Mouse (Mus musculus): ENCODE results near the gene Bag6. TPM values are rescaled to one million over a fixed set of nuclear protein-coding genes. Genes with fewer than 3 reads are reported as not detected.
"Not testable (repeated sequence)": the region's sequence is repeated elsewhere in the genome, so short reads cannot be mapped to it uniquely, and the experiment has no call there.

Gene Bag6
- total and polyA plus RNA-seq, 2 experiments from 2014 or later = 37.7 to 188 TPM

- Histone ChIP-seq H3K36me3 (replicated peaks; ENCODE audit: control insufficient read depth, insufficient read depth, low read length) (peaks cover 42% of the 10 kb centered on the region), H3K27me3 (ENCODE audit: control insufficient read depth, insufficient read depth, low read length) (no peaks in the 10 kb centered on the region), H3K9me3 (replicated peaks; ENCODE audit: control insufficient read depth, low read length) (no peaks in the 10 kb centered on the region), H3K4me2 (ENCODE audit: low read depth, low read length) (peak overlapping the region; percentile 68), H3K27ac (ENCODE audit: low read depth) (peak overlapping the region; percentile 66), H3K4me3 (ENCODE audit: low read depth, low read length) (peak overlapping the region; percentile 73), H3K9ac (replicated peaks; ENCODE audit: low read depth, low read length) (peak overlapping the region; percentile 75), H3K4me1 (ENCODE audit: control insufficient read depth, insufficient read depth) (peaks cover 8% of the 10 kb centered on the region; the same call in 1 of the 2 replicates)
- TF ChIP-seq EP300 (IDR thresholded peaks at IDR 0.05; ENCODE audit: low read depth) (no peak), CTCF (IDR thresholded peaks at IDR 0.05; ENCODE audit: low read depth) (no peak)
- DNase-seq (ENCODE audit: low spot score) = no peak
- peak; percentile 5 for ATAC-seq (ENCODE audit: insufficient read depth, low read depth)
- WGBS = under 1% methylated on average over 33 of the region's 33 CpGs
Measured at GRCm38 (mm10) chr17:35120745-35121142, 14.2 kb upstream of the Bag6 start.

DNA sequence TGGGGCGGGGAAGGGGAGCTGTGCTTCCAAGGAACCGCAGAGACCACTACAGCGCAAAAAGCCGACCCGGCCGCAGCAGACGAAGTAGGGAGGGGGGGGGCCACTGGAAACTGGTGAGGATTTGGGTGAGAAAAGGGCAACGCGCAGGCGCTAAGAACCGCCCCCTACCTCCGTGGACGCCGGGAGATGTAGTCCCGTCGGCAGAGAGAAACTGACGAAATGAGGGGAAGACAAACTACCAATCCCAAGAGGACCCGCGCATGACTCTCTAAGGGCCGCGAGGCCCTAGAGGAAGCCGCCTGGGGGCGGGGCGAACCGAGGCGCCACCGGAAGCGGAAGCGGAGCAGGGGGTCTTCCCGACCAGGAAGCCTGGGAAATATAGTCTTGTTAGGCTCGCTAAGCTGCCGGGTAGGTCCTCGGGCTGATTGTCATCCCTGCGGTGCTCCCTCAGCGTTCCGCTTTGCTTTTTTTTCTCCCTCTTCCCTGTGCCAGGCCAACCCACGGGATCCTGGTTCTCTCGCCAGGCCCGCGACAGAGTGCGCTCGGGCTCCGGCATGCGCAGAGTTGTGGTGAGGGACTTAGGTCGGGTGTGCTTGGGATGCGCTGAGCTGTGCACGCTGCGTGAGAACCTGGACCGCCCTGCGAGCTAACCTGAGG lies 13.7 kb upstream of the Bag6 start, which contains the start of gene Gpank1:
Gene Gpank1 (plus strand): TSS at position 313 of the 657 bp plus-strand sequence.
- Histone ChIP-seq H3K9ac (replicated peaks; ENCODE audit: low read depth, low read length) (peak within 1 kb of the TSS; percentile 88), H3K9me3 (replicated peaks; ENCODE audit: control insufficient read depth, low read length) (no peaks in the 10 kb centered on the region), H3K4me1 (ENCODE audit: control insufficient read depth, insufficient read depth) (peaks cover 10% of the 10 kb centered on the region; the same call in 1 of the 2 replicates), H3K4me2 (ENCODE audit: low read depth, low read length) (peak within 1 kb of the TSS; percentile 97), H3K36me3 (replicated peaks; ENCODE audit: control insufficient read depth, insufficient read depth, low read length) (peaks cover 36% of the 10 kb centered on the region), H3K4me3 (ENCODE audit: low read depth, low read length) (peak within 1 kb of the TSS; percentile 73), H3K27ac (ENCODE audit: low read depth) (peak within 1 kb of the TSS; percentile 94), H3K27me3 (ENCODE audit: control insufficient read depth, insufficient read depth, low read length) (no peaks in the 10 kb centered on the region)
- TF ChIP-seq CTCF (IDR thresholded peaks at IDR 0.05; ENCODE audit: low read depth) = no peak
- TF ChIP-seq EP300 (IDR thresholded peaks at IDR 0.05; ENCODE audit: low read depth) = 0 out of 2 replicates have a peak, but pooled peaks have one; percentile 36
- ATAC-seq (ENCODE audit: insufficient read depth, low read depth) (peak; percentile 94), DNase-seq (ENCODE audit: low spot score) (peak; percentile 99)
- WGBS = under 1% methylated on average over 50 of the region's 50 CpGs

- WGBS = under 1% methylated on average over 19 of the region's 19 CpGs
- H3K4me3 ChIP-seq (ENCODE audit: low read depth, low read length) = peak within 1 kb of the TSS; percentile 73
- H3K9ac ChIP-seq (replicated peaks; ENCODE audit: low read depth, low read length) = peak within 1 kb of the TSS; percentile 88
- no peaks in the 10 kb centered on the region for H3K27me3 ChIP-seq (ENCODE audit: control insufficient read depth, insufficient read depth, low read length)
- peak within 1 kb of the TSS; percentile 94 for H3K27ac ChIP-seq (ENCODE audit: low read depth)
- H3K36me3 ChIP-seq (replicated peaks; ENCODE audit: control insufficient read depth, insufficient read depth, low read length) = peaks cover 31% of the 10 kb centered on the region
- TF ChIP-seq EP300 (IDR thresholded peaks at IDR 0.05; ENCODE audit: low read depth) = no peak
- TF ChIP-seq CTCF (IDR thresholded peaks at IDR 0.05; ENCODE audit: low read depth) = no peak; the same call in 1 of the 2 replicates
- no peaks in the 10 kb centered on the region for H3K9me3 ChIP-seq (replicated peaks; ENCODE audit: control insufficient read depth, low read length)
- H3K4me2 ChIP-seq (ENCODE audit: low read depth, low read length) = peak within 1 kb of the TSS; percentile 97
- peak; percentile 58 for DNase-seq (ENCODE audit: low spot score)
- ATAC-seq (ENCODE audit: insufficient read depth, low read depth) = 0 out of 2 replicates have a peak, but pooled peaks have one; percentile 1
- H3K4me1 ChIP-seq (ENCODE audit: control insufficient read depth, insufficient read depth) = peaks cover 12% of the 10 kb centered on the region; the same call in 1 of the 2 replicates
Measured at GRCm38 (mm10) chr17:35121871-35122303, 13.1 kb upstream of the Bag6 start, which contains the start of gene Csnk2b. Gene Csnk2b (minus strand): TSS chr17:35122053.

- DNase-seq (ENCODE audit: low spot score) = not testable (repeated sequence)
- WGBS = 87% methylated on average over 9 of the region's 9 CpGs
Measured at GRCm38 (mm10) chr17:35123287-35123686, 11.7 kb upstream of the Bag6 start.

GRCm38 (mm10) chr17:35124261-35124896 lies 10.6 kb upstream of the Bag6 start:
- ATAC-seq (ENCODE audit: insufficient read depth, low read depth); H3K4me2 ChIP-seq (ENCODE audit: low read depth, low read length): not testable (repeated sequence)
- WGBS = 87% methylated on average over 12 of the region's 12 CpGs

More at GRCm38 (mm10) chr17:35123287-35123686, 11.7 kb upstream of the Bag6 start:
- H3K27ac ChIP-seq (ENCODE audit: low read depth); H3K27me3 ChIP-seq (ENCODE audit: control insufficient read depth, insufficient read depth, low read length); H3K4me2 ChIP-seq (ENCODE audit: low read depth, low read length); H3K4me3 ChIP-seq (ENCODE audit: low read depth, low read length); H3K9me3 ChIP-seq (replicated peaks; ENCODE audit: control insufficient read depth, low read length); H3K9ac ChIP-seq (replicated peaks; ENCODE audit: low read depth, low read length); ATAC-seq (ENCODE audit: insufficient read depth, low read depth): not testable (repeated sequence)
- H3K36me3 ChIP-seq (replicated peaks; ENCODE audit: control insufficient read depth, insufficient read depth, low read length) = peaks cover 25% of the 10 kb centered on the region
- H3K4me1 ChIP-seq (ENCODE audit: control insufficient read depth, insufficient read depth) = peaks cover 20% of the 10 kb centered on the region

More at GRCm38 (mm10) chr17:35124261-35124896, 10.6 kb upstream of the Bag6 start:
- DNase-seq (ENCODE audit: low spot score); H3K9me3 ChIP-seq (replicated peaks; ENCODE audit: control insufficient read depth, low read length); H3K4me3 ChIP-seq (ENCODE audit: low read depth, low read length); H3K27me3 ChIP-seq (ENCODE audit: control insufficient read depth, insufficient read depth, low read length); H3K27ac ChIP-seq (ENCODE audit: low read depth); H3K9ac ChIP-seq (replicated peaks; ENCODE audit: low read depth, low read length): not testable (repeated sequence)
- Histone ChIP-seq H3K36me3 (replicated peaks; ENCODE audit: control insufficient read depth, insufficient read depth, low read length) (peaks cover 21% of the 10 kb centered on the region), H3K4me1 (ENCODE audit: control insufficient read depth, insufficient read depth) (peaks cover 20% of the 10 kb centered on the region)
